Mouse (Mus musculus) R1 (cell line): ENCODE measurements at regions not wholly inside any gene's neighbourhood (a gene's known extent, or its start where the extent isn't known, plus 50 kb on each side); places are given as distances from the start of the nearest gene placed in this dataset.

ENCODE experiments used
- DNase-seq: peaks from one replicate; pipeline ENCODE4 v3.0.0-alpha.2; 2018; ENCODE audit warnings: low read depth, low spot score

- no peak for DNase-seq
These were observed 283.0 kb upstream of the Plxna2 start for GRCm38 (mm10) chr1:194334752-194335719.

- DNase-seq, result peak; percentile 1
These were observed 285.4 kb upstream of the Plxna2 start for GRCm38 (mm10) chr1:194332639-194333038.

GRCm38 (mm10) chr1:194330471-194330870 is 287.5 kb upstream of the Plxna2 start:
- DNase-seq, result no peak

- DNase-seq, result no peak
These were observed 297.5 kb upstream of the Plxna2 start for GRCm38 (mm10) chr1:194320320-194321036.

GRCm38 (mm10) chr1:194318351-194318750 is 299.7 kb upstream of the Plxna2 start:
- DNase-seq, result no peak

- DNase-seq, result no peak
These were observed 302.4 kb upstream of the Plxna2 start for GRCm38 (mm10) chr1:194315593-194315992.

- no peak for DNase-seq
These were observed 307.6 kb upstream of the Plxna2 start for GRCm38 (mm10) chr1:194310373-194310772.

GRCm38 (mm10) chr1:194308648-194309047 is 309.4 kb upstream of the Plxna2 start:
- no peak for DNase-seq

GRCm38 (mm10) chr1:194303951-194304350 is 314.1 kb upstream of the Plxna2 start:
- DNase-seq, result no peak

GRCm38 (mm10) chr1:194302775-194303174 is 315.2 kb upstream of the Plxna2 start:
- DNase-seq, result no peak

GRCm38 (mm10) chr1:194281941-194282340 is 336.1 kb upstream of the Plxna2 start:
- no peak for DNase-seq

- DNase-seq, result no peak
These were observed 350.0 kb upstream of the Plxna2 start for GRCm38 (mm10) chr1:194268028-194268427.

GRCm38 (mm10) chr1:194262374-194262773 is 355.6 kb upstream of the Plxna2 start:
- DNase-seq, result no peak

GRCm38 (mm10) chr1:194259957-194260356 is 358.1 kb upstream of the Plxna2 start:
- no peak for DNase-seq

- DNase-seq, result no peak
These were observed 373.1 kb upstream of the Plxna2 start for GRCm38 (mm10) chr1:194244776-194245366.

GRCm38 (mm10) chr1:194241111-194241510 is 376.9 kb upstream of the Plxna2 start:
- DNase-seq, result no peak

GRCm38 (mm10) chr1:194231206-194231605 is 386.8 kb upstream of the Plxna2 start:
- DNase-seq, result no peak

GRCm38 (mm10) chr1:194226550-194227160 is 391.4 kb upstream of the Plxna2 start:
- no peak for DNase-seq

- DNase-seq, result no peak
These were observed 392.2 kb upstream of the Plxna2 start for GRCm38 (mm10) chr1:194225786-194226185.

- DNase-seq, result no peak
These were observed 394.0 kb upstream of the Plxna2 start for GRCm38 (mm10) chr1:194224046-194224445.

GRCm38 (mm10) chr1:194223610-194224009 is 394.4 kb upstream of the Plxna2 start:
- DNase-seq, result no peak

GRCm38 (mm10) chr1:194223015-194223414 is 395.0 kb upstream of the Plxna2 start:
- peak; percentile 59 for DNase-seq
